Mouse (Mus musculus): Measurements from ENCODE around the gene Zscan2.

DNA sequence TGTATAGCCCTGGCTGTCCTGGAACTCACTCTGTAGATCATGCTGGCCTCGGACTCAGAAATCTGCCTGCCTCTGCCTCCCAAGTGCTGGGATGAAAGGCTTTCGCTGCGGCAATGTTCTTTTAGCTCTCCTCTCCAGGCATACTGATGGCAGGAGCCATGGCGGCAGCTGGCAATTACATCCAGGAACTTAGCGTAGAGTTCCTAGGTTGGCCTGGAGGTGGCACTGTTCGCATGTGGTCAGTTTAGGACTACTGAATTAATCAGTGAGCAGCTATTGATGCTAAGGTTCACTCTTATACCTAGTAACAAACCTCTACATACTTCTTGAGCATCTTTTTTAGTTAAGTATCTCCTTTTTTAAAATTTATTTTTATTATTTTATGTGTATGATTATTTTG, 3.5 kb upstream of the Zscan2 start:
- TF ChIP-seq CTCF (IDR thresholded peaks at IDR 0.05; ENCODE audit: low read depth, low read length) (peak; percentile 83), POLR2A (IDR thresholded peaks at IDR 0.05; ENCODE audit: extremely low read depth, insufficient read depth, low read length) (no peak)
